8 mouse cellular contexts compared by ENCODE assay signal in genomic region chr13:103096346-103097150, GRCm38 (mm10).
A peak's percentile ranks its signal among the peaks of the same experiment; 100 is the strongest.
DNase-seq lines count a peak whose midpoint lies in the region; ATAC-seq and TF ChIP-seq lines count a peak whose summit lies in the region.

No protein-coding gene starts in this region.

- no peak overlapping the region for H3K27ac ChIP-seq in brown adipose tissue, adult 24 weeks (replicated peaks; ENCODE audit: low read depth, low read length)
- no peak overlapping the region for H3K27ac ChIP-seq in forebrain, embryonic 13.5 days
- H3K27ac ChIP-seq in heart, embryonic 16.5 days (ENCODE audit: low read length): peak overlapping the region; percentile 95
- peak overlapping the region; percentile 57; the same call in 1 of the 2 replicates for H3K27ac ChIP-seq in midbrain, embryonic 15.5 days
- H3K27ac ChIP-seq in stomach, postnatal 0 days (replicated peaks): peak overlapping the region; percentile 61

- H3K4me3 ChIP-seq in brown adipose tissue, adult 24 weeks (ENCODE audit: insufficient read depth, low read depth, low read length): peak overlapping the region; percentile 55
- H3K4me3 ChIP-seq in forebrain, embryonic 13.5 days: peak overlapping the region; percentile 42
- peak overlapping the region; percentile 71 for H3K4me3 ChIP-seq in heart, embryonic 16.5 days (ENCODE audit: low read length)
- H3K4me3 ChIP-seq in midbrain, embryonic 15.5 days: peak overlapping the region; percentile 45
- peak overlapping the region; percentile 52 for H3K4me3 ChIP-seq in stomach, postnatal 0 days (ENCODE audit: low read depth, low read length)

- no peaks in the 10 kb centered on the region for H3K4me1 ChIP-seq in brown adipose tissue, adult 24 weeks (ENCODE audit: control insufficient read depth, insufficient read depth, insufficient read length, low read length)
- peaks cover 9% of the 10 kb centered on the region for H3K4me1 ChIP-seq in forebrain, embryonic 13.5 days
- H3K4me1 ChIP-seq in heart, embryonic 16.5 days (ENCODE audit: control insufficient read depth, insufficient read depth, low read length): peaks cover 17% of the 10 kb centered on the region
- peaks cover 17% of the 10 kb centered on the region for H3K4me1 ChIP-seq in midbrain, embryonic 15.5 days
- no peaks in the 10 kb centered on the region for H3K4me1 ChIP-seq in stomach, postnatal 0 days (replicated peaks; ENCODE audit: control insufficient read depth, insufficient read depth)

- peaks cover 8% of the 10 kb centered on the region; the same call in 1 of the 2 replicates for H3K27me3 ChIP-seq in forebrain, embryonic 13.5 days
- no peaks in the 10 kb centered on the region for H3K27me3 ChIP-seq in heart, embryonic 16.5 days (ENCODE audit: control insufficient read depth, insufficient read depth, low read length)
- H3K27me3 ChIP-seq in midbrain, embryonic 15.5 days (replicated peaks): 0 out of 2 replicates have a peak, but pooled peaks cover 3% of the 10 kb centered on the region
- no peaks in the 10 kb centered on the region for H3K27me3 ChIP-seq in stomach, postnatal 0 days (ENCODE audit: control insufficient read depth, insufficient read depth, low read length)

- WGBS in forebrain, embryonic 13.5 days: 6% methylated on average over 28 of the region's 28 CpGs
- 1% methylated on average over 28 of the region's 28 CpGs for WGBS in heart, embryonic 16.5 days
- 4% methylated on average over 28 of the region's 28 CpGs for WGBS in midbrain, embryonic 15.5 days
- WGBS in stomach, postnatal 0 days: 7% methylated on average over 28 of the region's 28 CpGs

- TF ChIP-seq EP300 in stomach, postnatal 0 days (optimal IDR thresholded peaks at IDR 0.05): no peak

- peak; percentile 97 for ATAC-seq in forebrain, embryonic 13.5 days
- ATAC-seq in heart, embryonic 16.5 days (replicated peaks; ENCODE audit: extremely low read depth, insufficient read depth, low FRiP score): peak; percentile 91
- ATAC-seq in midbrain, embryonic 15.5 days (replicated peaks): peak; percentile 94
- peak; percentile 92 for ATAC-seq in stomach, postnatal 0 days (ENCODE audit: low FRiP score, low TSS enrichment)

- H3K9me3 ChIP-seq in forebrain, embryonic 13.5 days (replicated peaks): no peaks in the 10 kb centered on the region
- no peaks in the 10 kb centered on the region for H3K9me3 ChIP-seq in heart, embryonic 16.5 days (replicated peaks; ENCODE audit: control insufficient read depth, low read length)
- no peaks in the 10 kb centered on the region for H3K9me3 ChIP-seq in midbrain, embryonic 15.5 days
- H3K9me3 ChIP-seq in stomach, postnatal 0 days (ENCODE audit: control insufficient read depth, low read length): no peaks in the 10 kb centered on the region

- no peaks in the 10 kb centered on the region for H3K36me3 ChIP-seq in forebrain, embryonic 13.5 days (ENCODE audit: poor library complexity, severe bottlenecking)
- H3K36me3 ChIP-seq in heart, embryonic 16.5 days (ENCODE audit: control insufficient read depth, insufficient read depth): no peaks in the 10 kb centered on the region
- no peaks in the 10 kb centered on the region for H3K36me3 ChIP-seq in midbrain, embryonic 15.5 days (replicated peaks)
- no peaks in the 10 kb centered on the region for H3K36me3 ChIP-seq in stomach, postnatal 0 days (ENCODE audit: control insufficient read depth, insufficient read depth, low read length)

- H3K9ac ChIP-seq in forebrain, embryonic 13.5 days: peak overlapping the region; percentile 39
- peak overlapping the region; percentile 79 for H3K9ac ChIP-seq in heart, embryonic 16.5 days (ENCODE audit: low read length)
- peak overlapping the region; percentile 39 for H3K9ac ChIP-seq in midbrain, embryonic 15.5 days
- H3K9ac ChIP-seq in stomach, postnatal 0 days (ENCODE audit: low read length): peak overlapping the region; percentile 51

- peak; percentile 61 for TF ChIP-seq CTCF in stomach, postnatal 0 days (IDR thresholded peaks at IDR 0.05; ENCODE audit: low read depth)

- peak overlapping the region; percentile 80 for H3K4me2 ChIP-seq in forebrain, embryonic 13.5 days
- H3K4me2 ChIP-seq in heart, embryonic 16.5 days (ENCODE audit: low read depth, low read length): peak overlapping the region; percentile 76
- peak overlapping the region; percentile 79 for H3K4me2 ChIP-seq in midbrain, embryonic 15.5 days
- H3K4me2 ChIP-seq in stomach, postnatal 0 days (replicated peaks; ENCODE audit: low read depth): peak overlapping the region; percentile 65

- peak; percentile 54 to 57 for DNase-seq in B cell, adult 2 months
- peak; percentile 69 for DNase-seq in kidney, postnatal 14 days
- peak; percentile 27 for DNase-seq in liver
- peak; percentile 64 for DNase-seq in stomach, postnatal 0 days (ENCODE audit: low spot score)

Comparison
In these comparisons a context has a peak if more than half of its experiments do, and no peak if none do; other contexts are left out.
1. H3K27ac ChIP-seq: peak in heart, embryonic 16.5 days (single experiment), midbrain, embryonic 15.5 days (single experiment) and stomach, postnatal 0 days (single experiment); none in brown adipose tissue, adult 24 weeks (single experiment) and forebrain, embryonic 13.5 days (single experiment).
2. Peak in every context shown above with its lines, with median percentiles within 50 percentile points of each other: DNase-seq, H3K4me3 ChIP-seq, ATAC-seq, H3K4me2 ChIP-seq and H3K9ac ChIP-seq.